ENCODE assay signal across 19 mouse cellular contexts in the genomic region with DNA sequence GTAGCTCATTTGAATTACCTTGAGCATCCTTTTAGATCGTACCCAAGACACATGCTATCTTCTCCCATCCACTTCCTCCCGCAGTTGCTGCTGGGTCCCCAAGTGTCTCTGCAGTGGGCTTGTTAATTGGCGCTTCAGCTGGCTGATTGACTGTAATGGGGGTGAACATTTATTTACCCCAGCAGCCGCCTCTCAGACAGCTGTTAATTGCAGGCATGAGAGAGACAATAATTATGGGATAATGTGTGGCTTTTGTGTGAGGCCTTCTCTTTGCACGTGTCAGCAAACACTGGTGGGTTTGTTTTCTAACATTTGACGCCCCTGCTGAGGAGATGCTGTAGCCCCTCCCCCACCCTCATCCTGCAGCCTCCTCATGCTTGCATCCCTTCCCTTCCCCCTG. TPM values are rescaled to one million over a fixed set of nuclear protein-coding genes. Genes with fewer than 3 reads are reported as not detected.
A peak's percentile ranks its signal among the peaks of the same experiment; 100 is the strongest.
DNase-seq lines count a peak whose midpoint lies in the region; ATAC-seq and TF ChIP-seq lines count a peak whose summit lies in the region.
"Had no signal": no experiment of that assay in that cellular context is flagged by ENCODE, and none has a peak within 500 bp of the region (broad histone marks: within the 10 kb centered on the region; RNA-seq: fewer than 3 reads in every experiment).

No protein-coding gene starts in this region.

- H3K36me3 ChIP-seq in midbrain, embryonic 10.5 days = peaks cover 15% of the 10 kb centered on the region; the same call in 1 of the 2 replicates
- no peaks in the 10 kb centered on the region for H3K36me3 ChIP-seq in midbrain, postnatal 0 days (ENCODE audit: insufficient read depth, low read length)
- H3K36me3 ChIP-seq in hindbrain, embryonic 10.5 days = no peaks in the 10 kb centered on the region
- H3K36me3 ChIP-seq in midbrain, embryonic 12.5 days = no peaks in the 10 kb centered on the region
- H3K36me3 ChIP-seq: heart, embryonic 12.5 days; lung, embryonic 15.5 days had no signal

- ATAC-seq in midbrain, postnatal 0 days (ENCODE audit: low FRiP score) = no peak
- 0 out of 2 replicates have a peak, but pooled peaks have one; percentile 35 for ATAC-seq in midbrain, embryonic 12.5 days (ENCODE audit: low FRiP score, low read depth)
- no peak for ATAC-seq in erythroblast, adult 5-6 weeks (replicated peaks; ENCODE audit: low FRiP score, poor library complexity, severe bottlenecking)
- no peak for ATAC-seq in frontal cortex, adult (ENCODE audit: low TSS enrichment)

- TF ChIP-seq CTCF in midbrain, postnatal 0 days (IDR thresholded peaks at IDR 0.05) = no peak
- TF ChIP-seq CTCF in cerebellum, adult 2 months (IDR thresholded peaks at IDR 0.05; ENCODE audit: borderline replicate concordance, insufficient read depth, low read depth, low read length) = no peak

- H3K4me1 ChIP-seq in midbrain, embryonic 10.5 days = peaks cover 85% of the 10 kb centered on the region
- H3K4me1 ChIP-seq in midbrain, postnatal 0 days (ENCODE audit: insufficient read depth, low read length) = peaks cover 8% of the 10 kb centered on the region; the same call in 1 of the 2 replicates
- peaks cover 82% of the 10 kb centered on the region for H3K4me1 ChIP-seq in hindbrain, embryonic 10.5 days (replicated peaks)
- H3K4me1 ChIP-seq in midbrain, embryonic 12.5 days = peaks cover 73% of the 10 kb centered on the region
- peaks cover 4% of the 10 kb centered on the region for H3K4me1 ChIP-seq in cerebellum, adult 2 months (ENCODE audit: control insufficient read depth, insufficient read depth, low read length)

- H3K9ac ChIP-seq in midbrain, postnatal 0 days (replicated peaks; ENCODE audit: low read length, poor library complexity, severe bottlenecking) = no peak overlapping the region
- H3K9ac ChIP-seq in midbrain, embryonic 12.5 days (replicated peaks) = peak overlapping the region; percentile 4; the same call in 1 of the 2 replicates
- H3K9ac ChIP-seq: heart, embryonic 12.5 days; lung, embryonic 15.5 days had no signal

- H3K9me3 ChIP-seq in midbrain, embryonic 10.5 days (replicated peaks) = no peaks in the 10 kb centered on the region
- H3K9me3 ChIP-seq in midbrain, postnatal 0 days (ENCODE audit: low read length) = no peaks in the 10 kb centered on the region
- no peaks in the 10 kb centered on the region for H3K9me3 ChIP-seq in hindbrain, embryonic 10.5 days
- H3K9me3 ChIP-seq in midbrain, embryonic 12.5 days = no peaks in the 10 kb centered on the region
- H3K9me3 ChIP-seq: heart, embryonic 12.5 days; lung, embryonic 15.5 days had no signal

- H3K27ac ChIP-seq in midbrain, embryonic 10.5 days (replicated peaks) = peak overlapping the region; percentile 82
- no peak overlapping the region for H3K27ac ChIP-seq in midbrain, postnatal 0 days (ENCODE audit: low read depth, low read length)
- peak overlapping the region; percentile 80 for H3K27ac ChIP-seq in hindbrain, embryonic 10.5 days
- peak overlapping the region; percentile 74 for H3K27ac ChIP-seq in midbrain, embryonic 12.5 days (replicated peaks)
- H3K27ac ChIP-seq in cerebellum, adult 2 months (ENCODE audit: insufficient read depth, low read length) = no peak overlapping the region
- H3K27ac ChIP-seq: lung, embryonic 15.5 days; stomach, postnatal 0 days had no signal

- DNase-seq in midbrain, embryonic 10.5 days (ENCODE audit: low spot score) = no peak
- DNase-seq in midbrain, postnatal 0 days (ENCODE audit: low spot score) = no peak
- DNase-seq in hindbrain, embryonic 10.5 days (ENCODE audit: low spot score) = no peak
- peak; percentile 80 for DNase-seq in retina, embryonic 14.5 days (ENCODE audit: low spot score)
- no peak for DNase-seq in cerebellum, adult 2 months
- DNase-seq: adrenal gland, postnatal 10 days; cerebellum, postnatal 10 days; gastrocnemius, postnatal 36 days; kidney, adult 8-10 months; kidney, postnatal 4 days; layer of hippocampus, postnatal 36 days; left cerebral cortex, postnatal 4 days had no signal

- TF ChIP-seq POLR2A in cerebellum, adult 2 months (IDR thresholded peaks at IDR 0.05; ENCODE audit: borderline replicate concordance, insufficient read depth, low read length) = no peak

- H3K4me3 ChIP-seq in midbrain, embryonic 10.5 days = no peak overlapping the region
- no peak overlapping the region for H3K4me3 ChIP-seq in midbrain, postnatal 0 days (ENCODE audit: low read depth, low read length)
- H3K4me3 ChIP-seq in hindbrain, embryonic 10.5 days = no peak overlapping the region
- no peak overlapping the region for H3K4me3 ChIP-seq in midbrain, embryonic 12.5 days
- no peak overlapping the region for H3K4me3 ChIP-seq in cerebellum, adult 2 months (replicated peaks; ENCODE audit: insufficient read depth, low read depth, low read length)
- H3K4me3 ChIP-seq: heart, embryonic 12.5 days; lung, embryonic 15.5 days had no signal

- H3K27me3 ChIP-seq in midbrain, embryonic 10.5 days (ENCODE audit: low read depth, poor library complexity, severe bottlenecking) = peaks cover 11% of the 10 kb centered on the region
- H3K27me3 ChIP-seq in midbrain, postnatal 0 days (ENCODE audit: insufficient read depth, low read length) = no peaks in the 10 kb centered on the region
- H3K27me3 ChIP-seq in hindbrain, embryonic 10.5 days (ENCODE audit: insufficient read depth, poor library complexity, severe bottlenecking) = peaks cover 26% of the 10 kb centered on the region
- H3K27me3 ChIP-seq in midbrain, embryonic 12.5 days = 0 out of 2 replicates have a peak, but pooled peaks cover 3% of the 10 kb centered on the region
- H3K27me3 ChIP-seq in cerebellum, adult 2 months (ENCODE audit: control insufficient read depth, insufficient read depth, low read length) = no peaks in the 10 kb centered on the region; the same call in 1 of the 2 replicates
- H3K27me3 ChIP-seq: heart, embryonic 12.5 days had no signal

- 41% methylated on average over 6 of the region's 6 CpGs for WGBS in midbrain, embryonic 10.5 days
- 29% methylated on average over 6 of the region's 6 CpGs for WGBS in midbrain, postnatal 0 days
- whole genome bisulfite sequencing in hindbrain, embryonic 10.5 days = 33% methylated on average over 6 of the region's 6 CpGs
- WGBS in midbrain, embryonic 12.5 days = 27% methylated on average over 6 of the region's 6 CpGs
- WGBS in cerebellum, adult 2 months = 76% methylated on average over 6 of the region's 6 CpGs

- no peak overlapping the region for H3K4me2 ChIP-seq in midbrain, postnatal 0 days (ENCODE audit: low read depth, low read length, poor library complexity, severe bottlenecking)
- no peak overlapping the region for H3K4me2 ChIP-seq in midbrain, embryonic 12.5 days (replicated peaks)
- H3K4me2 ChIP-seq: heart, embryonic 12.5 days; liver, embryonic 11.5 days; lung, embryonic 15.5 days had no signal

RNA-seq across cellular contexts. Expression of a gene that starts 32.2 kb away (rescaled TPM):
- polyA plus RNA-seq in midbrain, embryonic 10.5 days (2016; fragmentation: Nextera tagmentation; extraction: Ambion mirVana) = 12.5 and 15.7 TPM in 2 replicates
- 49.3 and 52.2 TPM in 2 replicates for total RNA-seq in midbrain, postnatal 0 days (2014; rRNA removed)
- polyA plus RNA-seq in midbrain, postnatal 0 days (2015; fragmentation: Nextera tagmentation; extraction: Ambion mirVana) = 9.4 and 11.9 TPM in 2 replicates
- polyA plus RNA-seq in hindbrain, embryonic 10.5 days (2016; fragmentation: Nextera tagmentation; extraction: Ambion mirVana) = 8.8 and 17.4 TPM in 2 replicates
- polyA plus RNA-seq in midbrain, embryonic 12.5 days (2016; fragmentation: Nextera tagmentation; extraction: Ambion mirVana) = 27.7 and 36.1 TPM in 2 replicates
- total RNA-seq in erythroblast, adult 5-6 weeks (2015; ENCODE audit: low replicate concordance) = 0.63 TPM in 1 of 2 replicates, not detected in the other
- 0.68 and 0.98 TPM in 2 replicates for total RNA-seq in erythroblast, adult 5-6 weeks (2017; ENCODE audit: low replicate concordance)
- polyA plus RNA-seq in cerebellum, adult 2 months (2012; rRNA removed) = 73.7 and 77.2 TPM in 2 replicates

Comparison
In these comparisons a context has a peak if more than half of its experiments do, and no peak if none do; other contexts are left out.
1. H3K27ac ChIP-seq: peak in midbrain, embryonic 10.5 days (single experiment), hindbrain, embryonic 10.5 days (single experiment) and midbrain, embryonic 12.5 days (single experiment); none in midbrain, postnatal 0 days (single experiment) and cerebellum, adult 2 months (single experiment).